Mouse (Mus musculus) MEL (cell line): Measurements from ENCODE around the gene Tmem37. TPM values are rescaled to one million over a fixed set of nuclear protein-coding genes. Genes with fewer than 3 reads are reported as not detected.

Source experiments
- DNase-seq: peaks from one replicate; pipeline ENCODE4 v3.0.0; 2011; ENCODE audit warnings: low read depth, low spot score
- H3K27ac ChIP-seq: 2 replicates; pipeline ENCODE4 v1.5.1; 2012; ENCODE audit warnings: low read depth, mild to moderate bottlenecking, control low read depth, low read length, moderate library complexity; ENCODE audit not compliant: control insufficient read depth
- H3K27me3 ChIP-seq, 2 experiments: fragments of 150-350 bp in 1 of 2; sonication (generic) in 1 of 2; 2 replicates each; pipeline ENCODE4 v1.6.1; 2012; ENCODE audit warnings: low read length in 2 of 2, mild to moderate bottlenecking in 2 of 2, improper control_type of control experiment in 1 of 2, moderate library complexity in 1 of 2; ENCODE audit not compliant: insufficient read depth in 2 of 2, control insufficient read depth in 1 of 2
- H3K36me3 ChIP-seq, 2 experiments: 2 replicates each; pipeline ENCODE4 v1.6.1; 2012 to 2014; ENCODE audit warnings: low read length in 2 of 2, improper control_type of control experiment in 1 of 2, inconsistent platforms in 1 of 2, mild to moderate bottlenecking in 1 of 2; ENCODE audit not compliant: insufficient read depth in 2 of 2, control insufficient read depth in 1 of 2
- H3K4me1 ChIP-seq, 2 experiments: fragments of 150-350 bp in 1 of 2; sonication (generic) in 1 of 2; 2 replicates each; pipeline ENCODE4 v1.6.1; 2012; ENCODE audit warnings: low read length in 2 of 2, improper control_type of control experiment in 1 of 2, mild to moderate bottlenecking in 1 of 2; ENCODE audit not compliant: insufficient read depth in 2 of 2, control insufficient read depth in 1 of 2
- H3K4me3 ChIP-seq, 2 experiments: fragments of 150-350 bp in 1 of 2; sonication (generic) in 1 of 2; 2 replicates each; pipeline ENCODE4 v1.5.1; 2012; ENCODE audit warnings: low read depth in 2 of 2, low read length in 2 of 2, mild to moderate bottlenecking in 2 of 2, moderate library complexity in 2 of 2, control low read depth in 1 of 2, improper control_type of control experiment in 1 of 2; ENCODE audit not compliant: control insufficient read depth in 1 of 2, insufficient read depth in 1 of 2
- H3K79me2 ChIP-seq: 2 replicates; pipeline ENCODE4 v1.6.1; 2012; ENCODE audit warnings: mild to moderate bottlenecking, low read length, moderate library complexity; ENCODE audit not compliant: control insufficient read depth, poor library complexity, insufficient read depth
- H3K9ac ChIP-seq: 2 replicates; pipeline ENCODE4 v1.6.1; 2012; ENCODE audit warnings: low read depth, mild to moderate bottlenecking, control low read depth, low read length, moderate library complexity; ENCODE audit not compliant: control insufficient read depth, poor library complexity, severe bottlenecking
- H3K9me3 ChIP-seq: fragments of 150-350 bp; sonication (generic); replicated peaks from 2 replicates; pipeline ENCODE4 v1.6.1; 2012; ENCODE audit warnings: mild to moderate bottlenecking, low read length, improper control_type of control experiment, moderate library complexity; ENCODE audit not compliant: insufficient read depth
- CHD1 ChIP-seq: IDR thresholded peaks from 2 replicates; pipeline ENCODE4 v1.6.1; 2012; ENCODE audit warnings: low read depth, mild to moderate bottlenecking, inconsistent platforms, low read length, improper control_type of control experiment
- CHD2 ChIP-seq: IDR thresholded peaks from 2 replicates; pipeline ENCODE4 v1.6.1; 2011; ENCODE audit warnings: low read length, improper control_type of control experiment
- CTCF ChIP-seq, 3 experiments: IDR thresholded peaks in 2 of 3; conservative IDR thresholded peaks in 1 of 3; 2 replicates each; pipeline ENCODE4 v1.5.1; 2011 to 2012; ENCODE audit warnings: low read length in 3 of 3, low read depth in 2 of 3, mild to moderate bottlenecking in 2 of 3, improper control_type of control experiment in 1 of 3, inconsistent platforms in 1 of 3, mixed read lengths in 1 of 3, moderate library complexity in 1 of 3; ENCODE audit not compliant: control insufficient read depth in 1 of 3, insufficient read depth in 1 of 3, poor library complexity in 1 of 3, severe bottlenecking in 1 of 3
- EP300 ChIP-seq, 2 experiments: IDR thresholded peaks; 2 replicates each; pipeline ENCODE4 v1.6.1; 2011; ENCODE audit warnings: improper control_type of control experiment in 2 of 2, low read length in 2 of 2, low read depth in 1 of 2, mild to moderate bottlenecking in 1 of 2
- GABPA ChIP-seq: IDR thresholded peaks from 2 replicates; pipeline ENCODE4 v1.6.1; 2012; ENCODE audit warnings: low read depth, mild to moderate bottlenecking, inconsistent platforms, low read length, improper control_type of control experiment, moderate library complexity
- GATA1 ChIP-seq: IDR thresholded peaks from 2 replicates; pipeline ENCODE4 v1.6.1; 2011; ENCODE audit warnings: low read depth, low read length, improper control_type of control experiment
- MAX ChIP-seq: IDR thresholded peaks from 2 replicates; pipeline ENCODE4 v1.6.1; 2011; ENCODE audit warnings: low read length, improper control_type of control experiment
- MAZ ChIP-seq: IDR thresholded peaks from 2 replicates; pipeline ENCODE4 v1.6.1; 2012; ENCODE audit warnings: low read depth, mild to moderate bottlenecking, inconsistent platforms, low read length, improper control_type of control experiment
- MXI1 ChIP-seq: IDR thresholded peaks from 2 replicates; pipeline ENCODE4 v1.6.1; 2011; ENCODE audit warnings: mild to moderate bottlenecking, low read depth, low read length, improper control_type of control experiment
- MYC ChIP-seq: IDR thresholded peaks from 2 replicates; pipeline ENCODE4 v1.6.1; 2011; ENCODE audit warnings: low read depth, mild to moderate bottlenecking, low read length, improper control_type of control experiment, moderate library complexity
- NRF1 ChIP-seq: IDR thresholded peaks from 2 replicates; pipeline ENCODE4 v1.6.1; 2014; ENCODE audit warnings: low read depth, mild to moderate bottlenecking, inconsistent platforms, low read length, improper control_type of control experiment, moderate library complexity; ENCODE audit not compliant: poor library complexity, insufficient read depth, severe bottlenecking
- RAD21 ChIP-seq: IDR thresholded peaks from 2 replicates; pipeline ENCODE4 v1.6.1; 2011; ENCODE audit warnings: mild to moderate bottlenecking, low read depth, low read length, improper control_type of control experiment
- RCOR1 ChIP-seq: IDR thresholded peaks from 2 replicates; pipeline ENCODE4 v1.6.1; 2012; ENCODE audit warnings: low read depth, mild to moderate bottlenecking, inconsistent platforms, low read length, improper control_type of control experiment
- SMC3 ChIP-seq: IDR thresholded peaks from 2 replicates; pipeline ENCODE4 v1.6.1; 2011; ENCODE audit warnings: low read depth, low read length, improper control_type of control experiment
- TAL1 ChIP-seq: IDR thresholded peaks from 2 replicates; pipeline ENCODE4 v1.6.1; 2012; ENCODE audit warnings: mild to moderate bottlenecking, inconsistent platforms, low read length, moderate library complexity, mixed read lengths
- USF2 ChIP-seq, 2 experiments: IDR thresholded peaks; 2 replicates each; pipeline ENCODE4 v1.6.1; 2011 to 2012; ENCODE audit warnings: improper control_type of control experiment in 2 of 2, low read length in 2 of 2, borderline replicate concordance in 1 of 2, inconsistent platforms in 1 of 2, low read depth in 1 of 2, mild to moderate bottlenecking in 1 of 2; ENCODE audit not compliant: insufficient read depth in 1 of 2
- ZC3H11A ChIP-seq: IDR thresholded peaks from 2 replicates; pipeline ENCODE4 v1.6.1; 2012; ENCODE audit warnings: low read depth, mild to moderate bottlenecking, inconsistent platforms, low read length, improper control_type of control experiment
- ZKSCAN1 ChIP-seq: IDR thresholded peaks from 2 replicates; pipeline ENCODE4 v1.6.1; 2012; ENCODE audit warnings: low read depth, mild to moderate bottlenecking, inconsistent platforms, low read length, improper control_type of control experiment, moderate library complexity
- ZNF384 ChIP-seq: IDR thresholded peaks from 2 replicates; pipeline ENCODE4 v1.6.1; 2012; ENCODE audit warnings: low read depth, mild to moderate bottlenecking, inconsistent platforms, low read length, improper control_type of control experiment
- polyA plus RNA-seq, 2 experiments: library from polyadenylated mRNA; stranded (reverse) in 1 of 2; unstranded in 1 of 2; fragments of >175 nt in 1 of 2; fragments of >200 nt in 1 of 2; gene quantifications; 2 replicates each; pipeline versions ENCODE4 v1.2.1 to v1.2.4; 2012; ENCODE audit warnings: low replicate concordance in 2 of 2, low read depth in 1 of 2; ENCODE audit not compliant: insufficient read length in 2 of 2, insufficient read depth in 1 of 2, missing spikeins in 1 of 2
- total RNA-seq: library from RNA; depleted of rRNA; stranded (reverse); fragments of 300-350 nt; gene quantifications from 2 replicates; pipeline ENCODE4 v1.2.3, GENCODE M21; 2012

Tmem37 gene
- total and polyA plus RNA-seq, 3 experiments: 2.6 to 9.1 TPM; not detected in 1

DNA sequence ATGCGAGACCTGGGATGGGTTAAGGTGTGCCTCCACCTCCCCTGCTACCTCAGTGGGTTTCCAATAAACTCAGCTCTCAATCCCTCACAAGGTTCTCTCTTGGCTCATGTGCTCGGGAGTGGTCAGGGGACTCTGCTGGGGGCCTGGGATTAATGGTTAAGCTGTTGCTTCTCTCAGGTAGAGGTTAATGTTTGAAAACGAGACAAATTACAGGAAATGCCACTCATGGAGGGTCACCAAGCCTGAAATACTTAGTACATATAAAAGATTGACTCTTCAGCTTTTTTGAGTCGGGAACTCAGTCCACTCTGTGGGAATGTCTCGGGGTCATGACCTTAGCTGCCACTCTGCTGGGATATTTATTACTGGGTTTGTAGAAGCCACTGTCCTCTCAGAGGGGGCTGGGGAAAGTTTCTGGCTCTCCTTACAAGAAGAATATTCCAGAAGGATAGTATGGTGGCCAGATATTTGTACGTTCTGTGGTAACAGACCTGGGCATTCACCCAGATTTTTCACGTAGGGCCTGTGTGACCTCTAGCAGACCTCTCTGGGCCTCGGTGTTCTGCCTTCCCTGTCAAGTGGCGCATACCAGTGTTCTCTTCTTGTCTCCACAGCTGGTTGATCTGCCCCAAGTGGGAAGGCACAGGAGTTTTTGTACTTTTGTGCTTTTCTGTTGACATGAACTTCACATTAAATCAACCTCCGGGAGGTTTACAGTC is 49.4 kb downstream of the Tmem37 start:
- TF ChIP-seq MAX: no peak
- no peak for TF ChIP-seq MAZ
- no peak for TF ChIP-seq RAD21
- no peak for TF ChIP-seq GATA1
- no peak for TF ChIP-seq NRF1
- no peak for TF ChIP-seq GABPA
- TF ChIP-seq SMC3: no peak
- no peak for TF ChIP-seq RCOR1
- no peak for TF ChIP-seq MYC
- TF ChIP-seq, all 39 proteins: peak for 0
- Histone ChIP-seq H3K27ac (no peak overlapping the region), H3K36me3 (no peaks in the 10 kb centered on the region), H3K27me3 (no peaks in the 10 kb centered on the region), H3K4me3 (no peak overlapping the region), H3K79me2 (no peaks in the 10 kb centered on the region), H3K4me1 (no peaks in the 10 kb centered on the region), H3K9ac (no peak overlapping the region), H3K9me3 (no peaks in the 10 kb centered on the region)
- DNase-seq: no peak

DNA sequence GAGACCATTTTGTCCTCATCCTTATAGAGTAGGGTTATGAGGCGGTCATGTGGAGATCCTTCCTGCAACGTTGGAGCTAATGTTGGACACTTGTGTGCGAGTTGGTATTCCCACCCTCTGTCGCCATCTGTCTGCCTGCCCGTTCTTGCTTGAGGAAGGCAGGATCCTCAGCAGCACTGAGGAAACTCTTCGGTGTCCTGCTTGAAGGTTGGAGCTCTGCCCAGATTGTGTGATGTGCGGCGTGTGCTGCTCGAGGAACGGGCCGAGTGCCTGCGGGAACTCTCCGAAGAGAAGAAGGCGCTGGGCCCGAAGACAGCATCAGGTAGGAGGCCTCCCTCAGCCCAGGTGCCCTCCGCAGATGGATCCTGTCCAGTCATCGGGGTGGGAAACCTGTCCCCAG is 51.9 kb downstream of the Tmem37 start:
- H3K9me3 ChIP-seq: no peaks in the 10 kb centered on the region

More for the DNA sequence above, 51.9 kb downstream of the Tmem37 start:
- Histone ChIP-seq H3K79me2 (no peaks in the 10 kb centered on the region), H3K4me1 (peaks cover 0 to 4% of the 10 kb centered on the region in 2 experiments; a peak in 1 of 4 replicates), H3K4me3 (no peak overlapping the region), H3K27me3 (no peaks in the 10 kb centered on the region), H3K36me3 (no peaks in the 10 kb centered on the region), H3K27ac (no peak overlapping the region), H3K9ac (no peak overlapping the region)
- no peak for TF ChIP-seq RAD21
- no peak for TF ChIP-seq USF2 (IDR thresholded peaks at IDR 0.05; ENCODE audit: borderline replicate concordance in 1 of 2, insufficient read depth in 1 of 2, low read depth in 1 of 2, low read length in 2 of 2)
- TF ChIP-seq ZNF384: no peak
- TF ChIP-seq RCOR1: no peak
- no peak for TF ChIP-seq GABPA
- TF ChIP-seq ZKSCAN1: no peak
- TF ChIP-seq GATA1: no peak
- TF ChIP-seq MYC: no peak
- no peak for TF ChIP-seq CHD1
- no peak for TF ChIP-seq TAL1
- no peak for TF ChIP-seq CHD2
- TF ChIP-seq SMC3: no peak
- TF ChIP-seq ZC3H11A: no peak
- TF ChIP-seq EP300 (IDR thresholded peaks at IDR 0.05; ENCODE audit: low read depth in 1 of 2, low read length in 2 of 2): no peak
- no peak for TF ChIP-seq MAZ
- TF ChIP-seq CTCF (IDR thresholded peaks at IDR 0.05 in 2 of 3, conservative IDR thresholded peaks at IDR 0.05 in 1 of 3; ENCODE audit: control insufficient read depth in 1 of 3, insufficient read depth in 1 of 3, low read depth in 2 of 3, low read length in 3 of 3, poor library complexity in 1 of 3, severe bottlenecking in 1 of 3): no peak
- TF ChIP-seq MXI1: no peak
- no peak for DNase-seq
